Mouse (Mus musculus): Measurements from ENCODE around the gene Mbtps1.

Mbtps1 gene

GRCm38 (mm10) chr8:119557821-119558602, 523 bp downstream of the Mbtps1 start:
- DNase-seq, result peak; percentile 30 to 84

GRCm38 (mm10) chr8:119557132-119557531, 1.4 kb downstream of the Mbtps1 start:
- no peak for DNase-seq

GRCm38 (mm10) chr8:119555861-119556260, 2.7 kb downstream of the Mbtps1 start:
- no peak for DNase-seq

- DNase-seq, result no peak
These were observed 5.6 kb downstream of the Mbtps1 start for GRCm38 (mm10) chr8:119552967-119553366.

GRCm38 (mm10) chr8:119548560-119549113, 9.9 kb downstream of the Mbtps1 start:
- no peak for DNase-seq

GRCm38 (mm10) chr8:119547019-119547691, 11.4 kb downstream of the Mbtps1 start:
- DNase-seq, result no peak

- no peak for DNase-seq
These were observed 12.7 kb downstream of the Mbtps1 start for GRCm38 (mm10) chr8:119545791-119546190.

GRCm38 (mm10) chr8:119545180-119545579, 13.4 kb downstream of the Mbtps1 start:
- DNase-seq, result no peak

GRCm38 (mm10) chr8:119544606-119545005, 13.9 kb downstream of the Mbtps1 start:
- DNase-seq, result no peak

- no peak for DNase-seq
These were observed 26.6 kb downstream of the Mbtps1 start for GRCm38 (mm10) chr8:119531973-119532372.

GRCm38 (mm10) chr8:119531397-119531796, 27.1 kb downstream of the Mbtps1 start:
- DNase-seq, result no peak

GRCm38 (mm10) chr8:119530937-119531336, 27.6 kb downstream of the Mbtps1 start:
- DNase-seq, result no peak

- no peak for DNase-seq
These were observed 29.8 kb downstream of the Mbtps1 start for GRCm38 (mm10) chr8:119528762-119529161.

GRCm38 (mm10) chr8:119520102-119520501, 38.4 kb downstream of the Mbtps1 start:
- DNase-seq, result peak; percentile 34 to 48

- peak in 1 of 2 experiments; percentile 38 for DNase-seq
These were observed 41.9 kb downstream of the Mbtps1 start for GRCm38 (mm10) chr8:119516674-119517073.

GRCm38 (mm10) chr8:119515767-119516166, 42.8 kb downstream of the Mbtps1 start:
- DNase-seq, result no peak

- DNase-seq, result no peak
These were observed 43.6 kb downstream of the Mbtps1 start for GRCm38 (mm10) chr8:119514940-119515339.

GRCm38 (mm10) chr8:119513405-119513804, 45.1 kb downstream of the Mbtps1 start:
- peak; percentile 79 to 83 for DNase-seq

GRCm38 (mm10) chr8:119511722-119512121, 46.8 kb downstream of the Mbtps1 start:
- DNase-seq, result no peak

GRCm38 (mm10) chr8:119510471-119510870, 48.1 kb downstream of the Mbtps1 start:
- DNase-seq, result peak in 1 of 2 experiments; percentile 54

- DNase-seq, result no peak
These were observed 52.4 kb downstream of the Mbtps1 start for GRCm38 (mm10) chr8:119506106-119506505.

- no peak for DNase-seq
These were observed 53.0 kb downstream of the Mbtps1 start for GRCm38 (mm10) chr8:119505488-119505887.

GRCm38 (mm10) chr8:119503191-119503767, 55.3 kb downstream of the Mbtps1 start:
- DNase-seq, result peak in 1 of 2 experiments; percentile 31

Data from cerebellum, postnatal 14 days (tissue).